In the genomic region with DNA sequence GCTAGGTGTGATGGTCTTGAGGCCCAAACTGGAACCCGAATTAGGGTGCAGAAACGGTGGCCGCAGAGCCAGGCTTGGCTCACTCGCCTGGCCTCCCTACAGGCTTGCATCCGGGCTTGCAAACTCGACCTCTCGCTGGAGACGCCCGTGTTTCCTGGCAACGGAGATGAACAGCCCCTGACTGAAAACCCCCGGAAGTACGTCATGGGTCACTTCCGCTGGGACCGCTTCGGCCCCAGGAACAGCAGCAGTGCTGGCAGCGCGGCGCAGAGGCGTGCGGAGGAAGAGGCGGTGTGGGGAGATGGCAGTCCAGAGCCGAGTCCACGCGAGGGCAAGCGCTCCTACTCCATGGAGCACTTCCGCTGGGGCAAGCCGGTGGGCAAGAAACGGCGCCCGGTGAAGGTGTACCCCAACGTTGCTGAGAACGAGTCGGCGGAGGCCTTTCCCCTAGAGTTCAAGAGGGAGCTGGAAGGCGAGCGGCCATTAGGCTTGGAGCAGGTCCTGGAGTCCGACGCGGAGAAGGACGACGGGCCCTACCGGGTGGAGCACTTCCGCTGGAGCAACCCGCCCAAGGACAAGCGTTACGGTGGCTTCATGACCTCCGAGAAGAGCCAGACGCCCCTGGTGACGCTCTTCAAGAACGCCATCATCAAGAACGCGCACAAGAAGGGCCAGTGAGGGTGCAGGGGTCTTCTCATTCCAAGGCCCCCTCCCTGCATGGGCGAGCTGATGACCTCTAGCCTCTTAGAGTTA, we compare ENCODE assay signal across 8 mouse cellular contexts. TPM values are rescaled to one million over a fixed set of nuclear protein-coding genes. Genes with fewer than 3 reads are reported as not detected.
DNase-seq lines count a peak whose midpoint lies in the region; ATAC-seq and TF ChIP-seq lines count a peak whose summit lies in the region.

No protein-coding gene starts in this region.

- peaks cover 0 to 3% of the 10 kb centered on the region in 2 experiments; a peak in 1 of 4 replicates for H3K4me1 ChIP-seq in ES-E14 (ENCODE audit: control insufficient read depth in 2 of 2, insufficient read depth in 2 of 2, low read length in 2 of 2, poor library complexity in 1 of 2)
- H3K4me1 ChIP-seq in hindbrain, embryonic 11.5 days (replicated peaks; ENCODE audit: control insufficient read depth, insufficient read depth, low read length), result no peaks in the 10 kb centered on the region
- H3K4me1 ChIP-seq in lung, embryonic 15.5 days, result peaks cover 8% of the 10 kb centered on the region
- peaks cover 10% of the 10 kb centered on the region for H3K4me1 ChIP-seq in olfactory bulb, adult 2 months (ENCODE audit: control insufficient read depth, insufficient read depth, low read length)

- H3K9me3 ChIP-seq in ES-E14 (ENCODE audit: control insufficient read depth, insufficient read depth, low read depth, low read length), result no peaks in the 10 kb centered on the region
- H3K9me3 ChIP-seq in hindbrain, embryonic 11.5 days (ENCODE audit: control insufficient read depth, low read length), result no peaks in the 10 kb centered on the region
- H3K9me3 ChIP-seq in lung, embryonic 15.5 days, result no peaks in the 10 kb centered on the region

- in situ Hi-C loops in ES-E14 (cut with MboI; ENCODE audit: low sequenced_read_pairs in 2 of 2, unreplicated experiment in 2 of 2), result no loop called here

- H3K4me3 ChIP-seq in ES-E14 (ENCODE audit: insufficient read depth in 1 of 2, low read depth in 1 of 2, low read length in 2 of 2, poor library complexity in 1 of 2, severe bottlenecking in 1 of 2), result peak overlapping the region; percentile 89 to 92
- H3K4me3 ChIP-seq in hindbrain, embryonic 11.5 days (ENCODE audit: low read depth, low read length), result peak overlapping the region; percentile 57
- peak overlapping the region; percentile 70 for H3K4me3 ChIP-seq in lung, embryonic 15.5 days
- H3K4me3 ChIP-seq in olfactory bulb, adult 2 months (ENCODE audit: insufficient read depth, low read depth, low read length), result peak overlapping the region; percentile 58

- peaks cover 3% of the 10 kb centered on the region for H3K27me3 ChIP-seq in hindbrain, embryonic 11.5 days (ENCODE audit: control insufficient read depth, insufficient read depth, low read length)
- H3K27me3 ChIP-seq in lung, embryonic 15.5 days, result peaks cover 3% of the 10 kb centered on the region

- DNase-seq in ES-E14 (ENCODE audit: low read depth, low spot score), result peak; percentile 90
- DNase-seq in cerebellum, adult 9-10 months, result peak; percentile 87
- peak; percentile 78 to 84 for DNase-seq in frontal cortex, postnatal 10 days (ENCODE audit: low spot score in 2 of 2)
- DNase-seq in hindbrain, embryonic 11.5 days (ENCODE audit: low spot score), result peak; percentile 97
- DNase-seq in layer of hippocampus, adult 9-11 months, result peak; percentile 91
- peak; percentile 88 for DNase-seq in testis, postnatal 14 days (ENCODE audit: low spot score)

- no peaks in the 10 kb centered on the region for H3K36me3 ChIP-seq in ES-E14 (ENCODE audit: control insufficient read depth, insufficient read depth, low read length, poor library complexity, severe bottlenecking)
- H3K36me3 ChIP-seq in hindbrain, embryonic 11.5 days (ENCODE audit: control insufficient read depth, insufficient read depth, low read length), result no peaks in the 10 kb centered on the region
- no peaks in the 10 kb centered on the region for H3K36me3 ChIP-seq in lung, embryonic 15.5 days

- TF ChIP-seq POLR2A in olfactory bulb, adult 2 months (IDR thresholded peaks at IDR 0.05; ENCODE audit: insufficient read depth, low read depth, low read length), result peak; percentile 83

- TF ChIP-seq CTCF in olfactory bulb, adult 2 months (IDR thresholded peaks at IDR 0.05; ENCODE audit: insufficient read depth, low read depth, low read length), result no peak

- H3K27ac ChIP-seq in ES-E14 (ENCODE audit: insufficient read depth, low read depth, low read length, poor library complexity, severe bottlenecking), result peak overlapping the region; percentile 65
- H3K27ac ChIP-seq in hindbrain, embryonic 11.5 days (ENCODE audit: low read depth, low read length), result peak overlapping the region; percentile 89
- peak overlapping the region; percentile 90 for H3K27ac ChIP-seq in lung, embryonic 15.5 days
- H3K27ac ChIP-seq in olfactory bulb, adult 2 months (ENCODE audit: insufficient read depth, low read depth, low read length), result peak overlapping the region; percentile 81

- H3K4me2 ChIP-seq in hindbrain, embryonic 11.5 days (replicated peaks; ENCODE audit: low read depth, low read length), result peak overlapping the region; percentile 79
- peak overlapping the region; percentile 92 for H3K4me2 ChIP-seq in lung, embryonic 15.5 days

- 4% methylated on average over 53 of the region's 53 CpGs for WGBS in hindbrain, embryonic 11.5 days
- WGBS in lung, embryonic 15.5 days, result 2% methylated on average over 53 of the region's 53 CpGs
- 3% methylated on average over 53 of the region's 53 CpGs for WGBS in olfactory bulb, adult 2 months

- peak; percentile 97 for ATAC-seq in hindbrain, embryonic 11.5 days (ENCODE audit: low FRiP score)
- peak; percentile 93 for ATAC-seq in lung, embryonic 15.5 days (ENCODE audit: borderline replicate concordance, extremely low read depth, low FRiP score, low TSS enrichment)

- peak overlapping the region; percentile 95 for H3K9ac ChIP-seq in ES-E14 (ENCODE audit: insufficient read depth, low read depth, low read length, poor library complexity, severe bottlenecking)
- peak overlapping the region; percentile 82 for H3K9ac ChIP-seq in hindbrain, embryonic 11.5 days (ENCODE audit: low read depth, low read length)
- peak overlapping the region; percentile 75 for H3K9ac ChIP-seq in lung, embryonic 15.5 days

TF ChIP-seq in ES-E14, 5 proteins besides CTCF, POLR2A, EP300 and RAD21:
- TF ChIP-seq MAFK (IDR thresholded peaks at IDR 0.05; ENCODE audit: insufficient read depth, low read depth, low read length), result no peak
- TF ChIP-seq HCFC1 (IDR thresholded peaks at IDR 0.05; ENCODE audit: borderline replicate concordance, insufficient read depth, low read length), result peak; percentile 43; the same call in 1 of the 2 replicates

RNA-seq across cellular contexts. Expression of a gene that starts 5.2 kb away (rescaled TPM):
- total RNA-seq in ES-E14 (2012; rRNA removed), result 5.2 and 5.7 TPM in 2 replicates
- polyA plus RNA-seq in hindbrain, embryonic 11.5 days (2014; fragmentation: Nextera tagmentation; extraction: Ambion mirVana), result 6.8 and 7.1 TPM in 2 replicates
- polyA plus RNA-seq in lung, embryonic 15.5 days (2015; fragmentation: Nextera tagmentation; extraction: Ambion mirVana), result 3.1 and 3.2 TPM in 2 replicates
- not detected in 2 replicates for polyA plus RNA-seq in olfactory bulb, adult 2 months (2012; ENCODE audit: insufficient read depth, insufficient read length, low replicate concordance, missing spikeins)

Comparison
In these comparisons a context has a peak if more than half of its experiments do, and no peak if none do; other contexts are left out.
1. Peak in every context shown above with its lines: DNase-seq, ATAC-seq, H3K4me3 ChIP-seq and H3K27ac ChIP-seq.